Mouse (Mus musculus) embryo, embryonic 9.5 days (tissue): ENCODE results near the gene Polr1c.

ENCODE experiments used
- DNase-seq: peaks from one replicate; pipeline ENCODE4 v3.0.0-alpha.2; 2017; ENCODE audit errors: extremely low spot score

The Polr1c gene

GRCm38 (mm10) chr17:46247512-46248188 lies at the start of gene Polr1c, which contains the start of gene Yipf3:
TSS of gene Polr1c (minus strand) at chr17:46248054.
TSS of gene Yipf3 (plus strand) at chr17:46248080.
- DNase-seq, result peak; percentile 94

- no peak for DNase-seq
These were observed 49.1 kb upstream of the Polr1c start for GRCm38 (mm10) chr17:46297028-46297363.

- DNase-seq, result no peak
These were observed 48.7 kb upstream of the Polr1c start for GRCm38 (mm10) chr17:46296601-46297000.

GRCm38 (mm10) chr17:46287678-46288095 lies 39.8 kb upstream of the Polr1c start:
- peak; percentile 27 for DNase-seq

GRCm38 (mm10) chr17:46285407-46285806 lies 37.6 kb upstream of the Polr1c start:
- DNase-seq, result no peak

GRCm38 (mm10) chr17:46284653-46285052 lies 36.8 kb upstream of the Polr1c start:
- DNase-seq, result no peak

GRCm38 (mm10) chr17:46283911-46284310 lies 36.1 kb upstream of the Polr1c start:
- DNase-seq, result no peak

GRCm38 (mm10) chr17:46283140-46283539 lies 35.3 kb upstream of the Polr1c start:
- no peak for DNase-seq

GRCm38 (mm10) chr17:46282483-46283123 lies 34.7 kb upstream of the Polr1c start, which contains the start of gene Tjap1:
TSS of gene Tjap1 (minus strand) at chr17:46283026.
- DNase-seq, result peak; percentile 98

GRCm38 (mm10) chr17:46278011-46278765 lies 30.3 kb upstream of the Polr1c start:
- no peak for DNase-seq

- no peak for DNase-seq
These were observed 29.7 kb upstream of the Polr1c start for GRCm38 (mm10) chr17:46277586-46277985.

GRCm38 (mm10) chr17:46275506-46275905 lies 27.7 kb upstream of the Polr1c start:
- DNase-seq, result no peak

- no peak for DNase-seq
These were observed 27.2 kb upstream of the Polr1c start for GRCm38 (mm10) chr17:46275034-46275433.

GRCm38 (mm10) chr17:46274465-46274864 lies 26.6 kb upstream of the Polr1c start:
- no peak for DNase-seq

GRCm38 (mm10) chr17:46273803-46274236 lies 26.0 kb upstream of the Polr1c start:
- DNase-seq, result no peak

GRCm38 (mm10) chr17:46272675-46273074 lies 24.8 kb upstream of the Polr1c start:
- DNase-seq, result no peak

GRCm38 (mm10) chr17:46272058-46272457 lies 24.2 kb upstream of the Polr1c start:
- no peak for DNase-seq

- DNase-seq, result no peak
These were observed 22.1 kb upstream of the Polr1c start for GRCm38 (mm10) chr17:46269771-46270534.

- no peak for DNase-seq
These were observed 20.3 kb upstream of the Polr1c start for GRCm38 (mm10) chr17:46268026-46268720.

GRCm38 (mm10) chr17:46267511-46267910 lies 19.7 kb upstream of the Polr1c start:
- DNase-seq, result no peak

GRCm38 (mm10) chr17:46266986-46267385 lies 19.1 kb upstream of the Polr1c start:
- no peak for DNase-seq
